Mouse (Mus musculus): ENCODE measurements around the gene Poc5.

GRCm38 (mm10) chr13:96346581-96346980, 41.5 kb upstream of the Poc5 start:
- no peak for TF ChIP-seq BHLHE40 (IDR thresholded peaks at IDR 0.05; ENCODE audit: borderline replicate concordance, low read depth, low read length)
- no peak for TF ChIP-seq ZC3H11A (IDR thresholded peaks at IDR 0.05; ENCODE audit: low read depth, low read length)
- TF ChIP-seq NRF1 (IDR thresholded peaks at IDR 0.05; ENCODE audit: insufficient read depth, low read depth, low read length, poor library complexity, severe bottlenecking), result no peak
- TF ChIP-seq EP300 (IDR thresholded peaks at IDR 0.05; ENCODE audit: low read depth in 1 of 2, low read length in 2 of 2), result no peak
- TF ChIP-seq CTCF (IDR thresholded peaks at IDR 0.05 in 2 of 3, conservative IDR thresholded peaks at IDR 0.05 in 1 of 3; ENCODE audit: control insufficient read depth in 1 of 3, insufficient read depth in 1 of 3, low read depth in 2 of 3, low read length in 3 of 3, poor library complexity in 1 of 3, severe bottlenecking in 1 of 3), result no peak
